Mouse (Mus musculus) limb, embryonic 10.5 days (tissue): Measurements from ENCODE around the gene Olfr374. TPM values are rescaled to one million over a fixed set of nuclear protein-coding genes. Genes with fewer than 3 reads are reported as not detected.

ENCODE experiments used
- DNase-seq: peaks from one replicate; pipeline ENCODE4 v3.0.0-alpha.2; 2017; ENCODE audit warnings: low spot score
- H3K27ac ChIP-seq: fragments of 300-500 bp; sonication (generic); 2 replicates; pipeline ENCODE4 v1.5.1; 2016; ENCODE audit warnings: mild to moderate bottlenecking
- H3K27me3 ChIP-seq: fragments of 300-500 bp; sonication (generic); 2 replicates; pipeline ENCODE4 v1.6.1; 2016; ENCODE audit warnings: low read depth, mild to moderate bottlenecking; ENCODE audit not compliant: poor library complexity, severe bottlenecking
- H3K36me3 ChIP-seq: fragments of 300-500 bp; sonication (generic); 2 replicates; pipeline ENCODE4 v1.6.1; 2016; ENCODE audit warnings: mild to moderate bottlenecking, moderate library complexity
- H3K4me1 ChIP-seq: fragments of 300-500 bp; sonication (generic); 2 replicates; pipeline ENCODE4 v1.6.1; 2016
- H3K4me3 ChIP-seq: fragments of 300-500 bp; sonication (generic); 2 replicates; pipeline ENCODE4 v1.5.1; 2016; ENCODE audit warnings: mild to moderate bottlenecking, moderate library complexity
- H3K9me3 ChIP-seq: fragments of 300-500 bp; sonication (generic); replicated peaks from 2 replicates; pipeline ENCODE4 v1.6.1; 2016; ENCODE audit warnings: mild to moderate bottlenecking
- polyA plus RNA-seq: library from polyadenylated mRNA; unstranded; fragments of >200 nt; fragmentation: Nextera tagmentation; extraction: Ambion mirVana; gene quantifications from 2 replicates; pipeline ENCODE4 v1.2.1, GENCODE M21; 2016

The Olfr374 gene
- polyA plus RNA-seq, 1 experiment from 2014 or later, result not detected

DNA sequence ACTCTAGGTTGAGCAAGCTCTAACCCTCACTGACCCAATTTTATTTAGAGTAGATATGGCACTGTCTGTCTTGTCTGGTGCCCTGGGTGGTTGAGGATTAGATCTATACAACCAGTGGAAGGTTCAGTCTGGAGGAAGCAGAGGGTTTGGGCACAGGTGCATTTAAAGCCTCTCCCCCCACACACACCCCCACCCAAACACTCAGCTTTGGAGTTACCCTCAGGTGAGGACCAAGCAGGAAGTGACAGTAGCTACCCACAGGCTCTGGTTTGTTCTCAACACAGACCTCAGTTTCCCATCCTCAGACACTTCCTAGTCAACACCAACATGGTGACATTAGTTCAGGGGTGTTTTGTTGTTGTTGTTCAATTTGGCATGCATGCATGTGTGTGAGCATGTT, 56.0 kb downstream of the Olfr374 start:
- H3K4me1 ChIP-seq, result peaks cover 21% of the 10 kb centered on the region
- DNase-seq, result no peak
- H3K27ac ChIP-seq, result no peak overlapping the region
- H3K9me3 ChIP-seq, result no peaks in the 10 kb centered on the region
- no peaks in the 10 kb centered on the region for H3K27me3 ChIP-seq
- H3K36me3 ChIP-seq, result peaks cover 50% of the 10 kb centered on the region
- H3K4me3 ChIP-seq, result peak overlapping the region; percentile 95; the same call in 1 of the 2 replicates

Other genes starting within 250 kb of the Olfr374 start
- 3.7 and 3.9 TPM in 2 replicates for gene Zfp709, start 225.0 kb upstream of the Olfr374 start, polyA plus RNA-seq
- 5.4 and 7.2 TPM in 2 replicates for gene Zfp882, start 198.4 kb upstream of the Olfr374 start, polyA plus RNA-seq
- 27.4 and 34.3 TPM in 2 replicates for gene Zfp617, start 198.4 kb upstream of the Olfr374 start, polyA plus RNA-seq
- 28.0 and 28.1 TPM in 2 replicates for gene Zfp961, start 156.0 kb upstream of the Olfr374 start, polyA plus RNA-seq
- gene Cyp4f18, start 97.4 kb upstream of the Olfr374 start, polyA plus RNA-seq, result 0.58 and 0.71 TPM in 2 replicates
- gene Olfr372, start 65.8 kb upstream of the Olfr374 start, polyA plus RNA-seq, result not detected in 2 replicates
- gene Olfr373, start 23.9 kb upstream of the Olfr374 start, polyA plus RNA-seq, result 0.04 TPM in 1 of 2 replicates, not detected in the other
- gene Tpm4, start 27.9 kb downstream of the Olfr374 start, polyA plus RNA-seq, result 828 and 829 TPM in 2 replicates
- gene Rab8a, start 54.2 kb downstream of the Olfr374 start, polyA plus RNA-seq, result 137 and 139 TPM in 2 replicates
- gene Hsh2d, start 82.6 kb downstream of the Olfr374 start, polyA plus RNA-seq, result not detected in 2 replicates
- not detected in 2 replicates for gene Cib3, start 105.8 kb downstream of the Olfr374 start, polyA plus RNA-seq
- gene Gm11034, start 106.6 kb downstream of the Olfr374 start, polyA plus RNA-seq, result not detected in 2 replicates
- gene Fam32a, start 112.7 kb downstream of the Olfr374 start, polyA plus RNA-seq, result 69.3 and 70.4 TPM in 2 replicates
- 132 and 144 TPM in 2 replicates for gene Ap1m1, start 133.0 kb downstream of the Olfr374 start, polyA plus RNA-seq
- 25.6 and 29.2 TPM in 2 replicates for gene Gm10282, start 198.2 kb downstream of the Olfr374 start, polyA plus RNA-seq
- gene Klf2, start 212.0 kb downstream of the Olfr374 start, polyA plus RNA-seq, result 3.1 and 3.6 TPM in 2 replicates